Mouse (Mus musculus): ENCODE data around the gene Gpr1. TPM values are rescaled to one million over a fixed set of nuclear protein-coding genes. Genes with fewer than 3 reads are reported as not detected.
"Not testable (repeated sequence)": the region's sequence is repeated elsewhere in the genome, so short reads cannot be mapped to it uniquely, and the experiment has no call there.

The Gpr1 gene
- polyA plus RNA-seq, 1 experiment: 0.61 TPM

DNA sequence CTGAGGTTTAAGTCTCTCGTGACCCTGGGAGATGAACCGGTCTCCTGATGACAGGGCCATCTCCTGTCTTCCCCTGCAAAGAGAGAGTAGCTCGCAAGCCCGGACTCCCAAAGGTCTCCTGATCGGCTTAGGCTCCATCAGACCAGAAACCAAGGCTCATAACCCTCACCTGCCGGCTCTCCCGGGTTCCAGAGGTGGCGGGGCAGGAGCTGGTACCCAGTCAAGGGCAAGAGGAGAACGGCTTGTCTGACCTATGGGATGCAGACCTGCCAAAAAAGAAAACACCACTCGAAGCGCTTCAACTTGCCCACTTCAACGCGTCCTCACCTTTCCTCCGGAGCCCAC, 38.1 kb downstream of the Gpr1 start:
- Histone ChIP-seq H3K4me3 (ENCODE audit: low read depth, low read length) (peak overlapping the region; percentile 100), H3K27ac (ENCODE audit: insufficient read depth, low read length) (peak overlapping the region; percentile 33), H3K36me3 (ENCODE audit: control insufficient read depth, insufficient read depth, low read length, poor library complexity, severe bottlenecking) (peaks cover 43% of the 10 kb centered on the region), H3K4me1 (ENCODE audit: control insufficient read depth, insufficient read depth, low read length) (no peaks in the 10 kb centered on the region), H3K27me3 (ENCODE audit: control insufficient read depth, insufficient read depth, low read length, poor library complexity, severe bottlenecking) (no peaks in the 10 kb centered on the region), H3K9ac (ENCODE audit: low read depth, poor library complexity, severe bottlenecking) (peak overlapping the region; percentile 99), H3K9me3 (replicated peaks; ENCODE audit: control insufficient read depth, insufficient read depth, low read length, poor library complexity, severe bottlenecking) (no peaks in the 10 kb centered on the region)
- TF ChIP-seq EP300 (IDR thresholded peaks at IDR 0.05; ENCODE audit: insufficient read depth, low read depth, low read length): no peak
- TF ChIP-seq CTCF (IDR thresholded peaks at IDR 0.05; ENCODE audit: low read depth, low read length): no peak
- no peak for TF ChIP-seq POLR2A (IDR thresholded peaks at IDR 0.05; ENCODE audit: insufficient read depth, low read length)

DNA sequence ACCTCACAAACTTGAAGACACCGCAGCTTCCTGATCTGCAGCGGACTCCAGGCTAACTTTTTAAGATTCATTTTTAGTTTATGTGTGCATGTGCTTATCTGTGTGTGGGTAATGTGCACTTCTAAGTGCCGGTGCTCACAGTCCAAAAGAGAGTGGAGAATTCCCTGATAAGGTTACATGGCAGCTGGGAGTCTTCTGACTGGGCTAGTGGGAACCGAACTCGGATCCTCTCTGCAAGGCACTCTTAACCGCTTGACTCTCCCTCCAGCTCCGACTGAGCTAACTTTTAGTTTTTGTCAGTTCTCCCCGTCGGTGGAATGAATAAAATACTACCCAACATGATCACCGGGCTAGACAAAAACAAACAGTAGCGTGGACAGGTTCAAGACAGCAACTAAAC, 38.5 kb downstream of the Gpr1 start:
- peak overlapping the region; percentile 99 for H3K9ac ChIP-seq (ENCODE audit: low read depth, poor library complexity, severe bottlenecking)
- no peaks in the 10 kb centered on the region for H3K4me1 ChIP-seq (ENCODE audit: control insufficient read depth, insufficient read depth, low read length)
- no peaks in the 10 kb centered on the region for H3K9me3 ChIP-seq (replicated peaks; ENCODE audit: control insufficient read depth, insufficient read depth, low read length, poor library complexity, severe bottlenecking)
- TF ChIP-seq EP300 (IDR thresholded peaks at IDR 0.05; ENCODE audit: insufficient read depth, low read depth, low read length): no peak
- no peak for TF ChIP-seq POLR2A (IDR thresholded peaks at IDR 0.05; ENCODE audit: insufficient read depth, low read length)
- no peak for TF ChIP-seq CTCF (IDR thresholded peaks at IDR 0.05; ENCODE audit: low read depth, low read length)
- peak overlapping the region; percentile 33 for H3K27ac ChIP-seq (ENCODE audit: insufficient read depth, low read length)
- no peaks in the 10 kb centered on the region for H3K27me3 ChIP-seq (ENCODE audit: control insufficient read depth, insufficient read depth, low read length, poor library complexity, severe bottlenecking)
- peak overlapping the region; percentile 100 for H3K4me3 ChIP-seq (ENCODE audit: low read depth, low read length)
- peaks cover 47% of the 10 kb centered on the region for H3K36me3 ChIP-seq (ENCODE audit: control insufficient read depth, insufficient read depth, low read length, poor library complexity, severe bottlenecking)

DNA sequence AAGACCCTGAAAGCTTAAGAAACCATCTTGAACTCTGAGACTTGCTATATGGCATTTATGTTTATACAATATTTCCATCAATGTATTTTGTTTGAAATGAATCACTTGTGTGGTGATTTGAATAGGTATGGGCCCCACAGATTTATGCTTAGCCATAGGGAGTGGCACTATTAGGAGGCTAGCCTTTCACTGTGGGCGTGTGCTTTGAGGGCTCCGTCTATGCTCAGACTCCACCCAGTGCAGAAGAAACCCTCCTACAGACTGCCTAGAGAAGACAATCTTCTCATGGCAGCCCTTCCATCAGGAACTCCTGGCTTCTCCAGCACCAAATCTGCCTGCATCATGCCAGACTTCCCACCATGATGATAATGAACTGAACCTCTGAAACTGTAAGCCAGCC, 45.7 kb downstream of the Gpr1 start:
- H3K36me3 ChIP-seq (ENCODE audit: control insufficient read depth, insufficient read depth, low read length, poor library complexity, severe bottlenecking): peaks cover 50% of the 10 kb centered on the region
- no peak overlapping the region for H3K4me3 ChIP-seq (ENCODE audit: low read depth, low read length)
- H3K9me3 ChIP-seq (replicated peaks; ENCODE audit: control insufficient read depth, insufficient read depth, low read length, poor library complexity, severe bottlenecking): no peaks in the 10 kb centered on the region
- H3K4me1 ChIP-seq (ENCODE audit: control insufficient read depth, insufficient read depth, low read length): no peaks in the 10 kb centered on the region
- H3K27ac ChIP-seq (ENCODE audit: insufficient read depth, low read length): no peak overlapping the region
- no peak overlapping the region for H3K9ac ChIP-seq (ENCODE audit: low read depth, poor library complexity, severe bottlenecking)
- H3K27me3 ChIP-seq (ENCODE audit: control insufficient read depth, insufficient read depth, low read length, poor library complexity, severe bottlenecking): no peaks in the 10 kb centered on the region
- TF ChIP-seq POLR2A (IDR thresholded peaks at IDR 0.05; ENCODE audit: insufficient read depth, low read length) (no peak), EP300 (IDR thresholded peaks at IDR 0.05; ENCODE audit: insufficient read depth, low read depth, low read length) (no peak), CTCF (IDR thresholded peaks at IDR 0.05; ENCODE audit: low read depth, low read length) (no peak)

DNA sequence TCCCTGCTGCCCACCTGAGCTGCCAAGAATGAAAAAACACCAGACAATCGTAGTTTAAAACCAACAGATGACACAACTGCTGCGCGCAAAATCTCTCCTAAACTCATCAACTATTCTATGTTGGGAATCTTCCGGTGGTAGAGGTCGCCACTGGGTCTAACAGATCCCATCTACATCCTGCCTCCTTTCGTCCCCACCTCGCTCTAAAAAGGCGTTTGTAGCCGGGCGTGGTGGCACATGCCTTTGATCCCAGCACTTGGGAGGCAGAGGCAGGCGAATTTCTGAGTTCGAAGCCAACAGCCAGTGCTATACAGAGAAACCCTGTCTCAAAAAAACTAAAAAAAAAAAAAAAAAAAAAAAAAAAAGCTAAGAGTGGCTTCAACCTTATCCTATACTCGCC, 74.1 kb downstream of the Gpr1 start:
- Histone ChIP-seq H3K9ac (ENCODE audit: low read depth, poor library complexity, severe bottlenecking) (peak overlapping the region; percentile 68), H3K27ac (ENCODE audit: insufficient read depth, low read length) (peak overlapping the region; percentile 100), H3K9me3 (replicated peaks; ENCODE audit: control insufficient read depth, insufficient read depth, low read length, poor library complexity, severe bottlenecking) (no peaks in the 10 kb centered on the region), H3K4me3 (ENCODE audit: low read depth, low read length) (peak overlapping the region; percentile 35), H3K27me3 (ENCODE audit: control insufficient read depth, insufficient read depth, low read length, poor library complexity, severe bottlenecking) (no peaks in the 10 kb centered on the region), H3K36me3 (ENCODE audit: control insufficient read depth, insufficient read depth, low read length, poor library complexity, severe bottlenecking) (peaks cover 21% of the 10 kb centered on the region), H3K4me1 (ENCODE audit: control insufficient read depth, insufficient read depth, low read length) (peaks cover 3% of the 10 kb centered on the region)
- TF ChIP-seq EP300 (IDR thresholded peaks at IDR 0.05; ENCODE audit: insufficient read depth, low read depth, low read length) (no peak), POLR2A (IDR thresholded peaks at IDR 0.05; ENCODE audit: insufficient read depth, low read length) (no peak), CTCF (IDR thresholded peaks at IDR 0.05; ENCODE audit: low read depth, low read length) (no peak)

DNA sequence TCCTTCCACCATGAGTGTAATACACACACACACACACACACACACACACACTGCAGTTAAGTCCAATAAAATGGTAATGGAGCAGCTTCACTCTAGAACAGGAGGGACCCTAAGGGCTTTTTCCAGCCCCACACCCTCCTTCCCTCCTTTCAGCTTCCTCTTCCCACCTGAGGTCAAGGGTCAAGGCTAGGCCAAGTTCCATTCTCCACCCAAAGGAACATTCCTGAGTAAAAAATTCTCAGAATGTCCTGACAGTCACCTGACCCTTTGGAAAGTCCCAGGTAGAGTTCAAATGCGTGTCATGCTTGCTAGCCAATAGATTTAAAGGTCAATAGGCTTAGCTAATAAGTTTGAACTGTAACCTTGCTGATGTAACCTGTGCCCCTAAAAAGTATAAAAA, 75.8 kb downstream of the Gpr1 start:
- H3K27ac ChIP-seq (ENCODE audit: insufficient read depth, low read length): peak overlapping the region; percentile 100
- TF ChIP-seq EP300 (IDR thresholded peaks at IDR 0.05; ENCODE audit: insufficient read depth, low read depth, low read length): peak; percentile 99
- not testable (repeated sequence) for H3K4me3 ChIP-seq (ENCODE audit: low read depth, low read length); H3K4me1 ChIP-seq (ENCODE audit: control insufficient read depth, insufficient read depth, low read length); H3K9me3 ChIP-seq (replicated peaks; ENCODE audit: control insufficient read depth, insufficient read depth, low read length, poor library complexity, severe bottlenecking); H3K36me3 ChIP-seq (ENCODE audit: control insufficient read depth, insufficient read depth, low read length, poor library complexity, severe bottlenecking); H3K27me3 ChIP-seq (ENCODE audit: control insufficient read depth, insufficient read depth, low read length, poor library complexity, severe bottlenecking)
- 0 out of 2 replicates have a peak overlapping the region, but pooled peaks have one; percentile 68 for H3K9ac ChIP-seq (ENCODE audit: low read depth, poor library complexity, severe bottlenecking)

DNA sequence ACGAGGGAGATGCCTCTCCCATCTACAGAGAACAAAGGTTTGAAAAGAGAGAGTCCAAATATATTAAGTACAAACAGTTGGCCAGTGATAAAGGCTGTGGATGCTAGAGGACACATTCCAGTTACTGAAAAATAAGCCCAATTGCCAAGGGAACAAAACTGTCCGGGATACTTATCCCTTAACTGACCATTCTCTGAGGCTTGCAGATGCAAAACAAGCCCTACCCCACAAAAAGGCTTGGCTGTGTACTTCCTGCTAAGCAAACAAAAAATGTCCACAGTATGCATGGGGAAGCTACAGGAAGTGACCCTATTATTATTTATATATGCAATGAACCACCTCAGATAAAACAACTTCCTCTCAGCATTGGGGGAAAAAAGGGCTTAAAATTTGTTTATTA, 76.4 kb downstream of the Gpr1 start:
- Histone ChIP-seq H3K4me1 (ENCODE audit: control insufficient read depth, insufficient read depth, low read length) (peaks cover 5% of the 10 kb centered on the region), H3K27ac (ENCODE audit: insufficient read depth, low read length) (peak overlapping the region; percentile 100)

More for the DNA sequence above, 76.4 kb downstream of the Gpr1 start:
- no peaks in the 10 kb centered on the region for H3K27me3 ChIP-seq (ENCODE audit: control insufficient read depth, insufficient read depth, low read length, poor library complexity, severe bottlenecking)
- H3K36me3 ChIP-seq (ENCODE audit: control insufficient read depth, insufficient read depth, low read length, poor library complexity, severe bottlenecking): peaks cover under 1% of the 10 kb centered on the region
- peak overlapping the region; percentile 35; the same call in 1 of the 2 replicates for H3K9ac ChIP-seq (ENCODE audit: low read depth, poor library complexity, severe bottlenecking)
- H3K4me3 ChIP-seq (ENCODE audit: low read depth, low read length): no peak overlapping the region
- H3K9me3 ChIP-seq (replicated peaks; ENCODE audit: control insufficient read depth, insufficient read depth, low read length, poor library complexity, severe bottlenecking): no peaks in the 10 kb centered on the region
- TF ChIP-seq CTCF (IDR thresholded peaks at IDR 0.05; ENCODE audit: low read depth, low read length) (no peak), EP300 (IDR thresholded peaks at IDR 0.05; ENCODE audit: insufficient read depth, low read depth, low read length) (peak; percentile 77; the same call in 1 of the 2 replicates)

Data from ES-Bruce4 (cell line).